Mouse (Mus musculus) spleen, postnatal 10 days (tissue): Measurements from ENCODE around the gene Smad1.
A peak's percentile ranks its signal among the peaks of the same experiment; 100 is the strongest.

ENCODE experiments used
- DNase-seq, 2 experiments: peaks; one replicate each; pipeline ENCODE4 v3.0.0; 2021 to 2022; ENCODE audit warnings: low spot score in 2 of 2

Gene Smad1

GRCm38 (mm10) chr8:79360774-79361527, 38.4 kb downstream of the Smad1 start:
- no peak for DNase-seq

GRCm38 (mm10) chr8:79360302-79360701, 39.0 kb downstream of the Smad1 start:
- DNase-seq = no peak

- DNase-seq = no peak
Measured at GRCm38 (mm10) chr8:79355721-79356434, 43.4 kb downstream of the Smad1 start.

- no peak for DNase-seq
Measured at GRCm38 (mm10) chr8:79354009-79354408, 45.3 kb downstream of the Smad1 start.

GRCm38 (mm10) chr8:79351916-79352315, 47.4 kb downstream of the Smad1 start:
- DNase-seq = no peak

GRCm38 (mm10) chr8:79350805-79351204, 48.5 kb downstream of the Smad1 start:
- no peak for DNase-seq

- DNase-seq = no peak
Measured at GRCm38 (mm10) chr8:79350094-79350593, 49.2 kb downstream of the Smad1 start.

GRCm38 (mm10) chr8:79346414-79346813, 52.9 kb downstream of the Smad1 start:
- no peak for DNase-seq

GRCm38 (mm10) chr8:79345856-79346255, 53.5 kb downstream of the Smad1 start:
- no peak for DNase-seq

GRCm38 (mm10) chr8:79341236-79341635, 58.1 kb downstream of the Smad1 start:
- DNase-seq = no peak

- DNase-seq = peak in 1 of 2 experiments; percentile 42
Measured at GRCm38 (mm10) chr8:79339555-79339954, 59.8 kb downstream of the Smad1 start.

- DNase-seq = no peak
Measured at GRCm38 (mm10) chr8:79338619-79339018, 60.7 kb downstream of the Smad1 start.

- no peak for DNase-seq
Measured at GRCm38 (mm10) chr8:79332109-79332900, 67.0 kb downstream of the Smad1 start.

- no peak for DNase-seq
Measured at GRCm38 (mm10) chr8:79331571-79331970, 67.7 kb downstream of the Smad1 start.

- no peak for DNase-seq
Measured at GRCm38 (mm10) chr8:79331017-79331416, 68.3 kb downstream of the Smad1 start.

- no peak for DNase-seq
Measured at GRCm38 (mm10) chr8:79329735-79330134, 69.6 kb downstream of the Smad1 start.

GRCm38 (mm10) chr8:79329182-79329581, 70.1 kb downstream of the Smad1 start:
- DNase-seq = peak in 1 of 2 experiments; percentile 32

GRCm38 (mm10) chr8:79325510-79325909, 73.8 kb downstream of the Smad1 start:
- DNase-seq = no peak

GRCm38 (mm10) chr8:79324928-79325327, 74.4 kb downstream of the Smad1 start:
- no peak for DNase-seq

- DNase-seq = no peak
Measured at GRCm38 (mm10) chr8:79324036-79324435, 75.3 kb downstream of the Smad1 start.

GRCm38 (mm10) chr8:79323121-79323520, 76.2 kb downstream of the Smad1 start:
- DNase-seq = no peak

- no peak for DNase-seq
Measured at GRCm38 (mm10) chr8:79310801-79311200, 88.5 kb downstream of the Smad1 start.
